Mouse (Mus musculus) liver, adult 2 months (tissue): ENCODE measurements around the gene Rfx7.

Source experiments
- CTCF ChIP-seq: fragments of 200-500 bp; IDR thresholded peaks from 2 replicates; pipeline ENCODE4 v1.5.1; 2011; ENCODE audit warnings: low read depth, low read length, control low read depth
- POLR2A ChIP-seq: fragments of 200-500 bp; IDR thresholded peaks from 2 replicates; pipeline ENCODE4 v1.6.1; 2011; ENCODE audit warnings: low read length, control low read depth; ENCODE audit not compliant: insufficient read depth; ENCODE audit errors: extremely low read depth

DNA sequence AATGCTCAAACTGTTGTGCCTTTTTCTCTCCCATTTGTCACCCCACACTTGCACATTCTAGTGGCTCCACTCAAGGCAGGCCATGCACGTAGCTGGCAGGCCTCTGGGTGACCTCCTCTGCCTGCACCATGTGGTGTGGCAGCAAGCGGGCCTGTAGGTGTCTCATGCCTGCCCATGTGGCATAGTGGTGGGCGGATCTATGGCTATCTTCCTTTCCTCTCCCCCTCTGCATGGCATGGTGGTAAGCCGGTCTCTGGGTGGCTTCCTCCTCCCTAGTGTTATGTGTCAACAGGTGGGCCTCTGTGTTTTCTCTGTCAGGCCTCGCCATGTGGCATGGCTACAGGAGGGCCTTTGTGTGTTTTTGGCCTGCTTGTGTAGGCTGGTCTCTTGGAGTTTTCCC, 123.6 kb downstream of the Rfx7 start:
- no peak for TF ChIP-seq POLR2A
- no peak for TF ChIP-seq CTCF
